Mouse (Mus musculus) forebrain, embryonic 14.5 days (tissue): ENCODE measurements around the gene Tmcc3. TPM values are rescaled to one million over a fixed set of nuclear protein-coding genes. Genes with fewer than 3 reads are reported as not detected.

ENCODE experiments used
- ATAC-seq: fragments of 200-750 bp; cut with Nextera tagmentation; 2 replicates; pipeline ENCODE4 v1.8.0; 2017; ENCODE audit warnings: mild to moderate bottlenecking, moderate library complexity
- DNase-seq: peaks from one replicate; pipeline ENCODE4 v3.0.0-alpha.2; 2015; ENCODE audit warnings: low spot score
- H3K27ac ChIP-seq: fragments of 300-500 bp; sonication (generic); 2 replicates; pipeline ENCODE4 v1.5.1; 2014; ENCODE audit warnings: low read depth, mild to moderate bottlenecking, control low read depth, low read length, moderate library complexity
- H3K27me3 ChIP-seq: fragments of 300-500 bp; sonication (generic); replicated peaks from 2 replicates; pipeline ENCODE4 v1.6.1; 2014; ENCODE audit warnings: low read length, control low read depth, mixed read lengths; ENCODE audit not compliant: control insufficient read depth, insufficient read depth
- H3K36me3 ChIP-seq: fragments of 300-500 bp; sonication (generic); 2 replicates; pipeline ENCODE4 v1.6.1; 2014; ENCODE audit warnings: low read length, control low read depth; ENCODE audit not compliant: control insufficient read depth, insufficient read depth
- H3K4me1 ChIP-seq: fragments of 300-500 bp; sonication (generic); 2 replicates; pipeline ENCODE4 v1.6.1; 2014; ENCODE audit warnings: antibody characterized with exemption, low read length, control low read depth; ENCODE audit not compliant: control insufficient read depth, insufficient read depth
- H3K4me2 ChIP-seq: fragments of 300-500 bp; sonication (generic); 2 replicates; pipeline ENCODE4 v1.6.1; 2014; ENCODE audit warnings: mild to moderate bottlenecking, control low read depth, low read length
- H3K4me3 ChIP-seq: fragments of 300-500 bp; sonication (generic); 2 replicates; pipeline ENCODE4 v1.5.1; 2014; ENCODE audit warnings: low read depth, low read length, control low read depth
- H3K9ac ChIP-seq: fragments of 300-500 bp; sonication (generic); 2 replicates; pipeline ENCODE4 v1.6.1; 2014; ENCODE audit warnings: mild to moderate bottlenecking, low read length, control low read depth, moderate library complexity
- H3K9me3 ChIP-seq: fragments of 300-500 bp; sonication (generic); replicated peaks from 2 replicates; pipeline ENCODE4 v1.6.1; 2016; ENCODE audit warnings: low read length, control low read depth, mixed read lengths; ENCODE audit not compliant: control insufficient read depth
- WGBS: fragments of 180-500 bp; shearing (Covaris S2); extraction: QIAGEN DNeasy Blood & Tissue Kit; methylation state at CpG from one replicate; pipeline ENCODE4 v1.1.7; 2014; 5-methylcytosine and 5-hydroxymethylcytosine counted together
- polyA plus RNA-seq: library from polyadenylated mRNA; unstranded; fragments of >200 nt; fragmentation: Nextera tagmentation; extraction: Ambion mirVana; gene quantifications from 2 replicates; pipeline ENCODE4 v1.2.1, GENCODE M21; 2014

Tmcc3 gene
- polyA plus RNA-seq, 1 experiment from 2014 or later, result 5.5 TPM

DNA sequence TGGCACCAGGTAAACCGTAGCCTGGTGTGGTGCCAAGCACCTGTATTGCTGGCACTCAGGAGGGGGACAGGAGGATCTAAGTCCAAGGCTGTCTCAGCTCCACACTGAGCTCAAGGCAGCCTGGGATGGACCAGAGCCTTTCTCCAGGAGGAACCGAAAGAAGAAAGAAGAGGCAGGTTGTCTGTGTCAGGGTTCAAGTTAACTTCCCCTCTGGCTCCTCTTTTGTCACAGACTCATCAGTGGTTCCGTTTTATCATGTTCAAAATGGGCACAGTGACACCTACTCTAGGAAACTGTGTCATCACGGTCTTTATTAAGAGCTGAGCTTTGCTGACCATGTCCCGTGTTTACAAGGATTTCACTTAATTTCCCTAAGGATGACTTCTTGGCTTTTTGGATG, 162.4 kb downstream of the Tmcc3 start:
- H3K27me3 ChIP-seq, result no peaks in the 10 kb centered on the region
- ATAC-seq, result no peak
- no peaks in the 10 kb centered on the region for H3K36me3 ChIP-seq
- no peak for DNase-seq
- no peak overlapping the region for H3K4me2 ChIP-seq
- no peaks in the 10 kb centered on the region for H3K4me1 ChIP-seq
- WGBS, result 91% methylated on average over 5 of the region's 5 CpGs
- H3K9me3 ChIP-seq, result no peaks in the 10 kb centered on the region
- H3K9ac ChIP-seq, result no peak overlapping the region
- H3K27ac ChIP-seq, result no peak overlapping the region
- H3K4me3 ChIP-seq, result no peak overlapping the region

DNA sequence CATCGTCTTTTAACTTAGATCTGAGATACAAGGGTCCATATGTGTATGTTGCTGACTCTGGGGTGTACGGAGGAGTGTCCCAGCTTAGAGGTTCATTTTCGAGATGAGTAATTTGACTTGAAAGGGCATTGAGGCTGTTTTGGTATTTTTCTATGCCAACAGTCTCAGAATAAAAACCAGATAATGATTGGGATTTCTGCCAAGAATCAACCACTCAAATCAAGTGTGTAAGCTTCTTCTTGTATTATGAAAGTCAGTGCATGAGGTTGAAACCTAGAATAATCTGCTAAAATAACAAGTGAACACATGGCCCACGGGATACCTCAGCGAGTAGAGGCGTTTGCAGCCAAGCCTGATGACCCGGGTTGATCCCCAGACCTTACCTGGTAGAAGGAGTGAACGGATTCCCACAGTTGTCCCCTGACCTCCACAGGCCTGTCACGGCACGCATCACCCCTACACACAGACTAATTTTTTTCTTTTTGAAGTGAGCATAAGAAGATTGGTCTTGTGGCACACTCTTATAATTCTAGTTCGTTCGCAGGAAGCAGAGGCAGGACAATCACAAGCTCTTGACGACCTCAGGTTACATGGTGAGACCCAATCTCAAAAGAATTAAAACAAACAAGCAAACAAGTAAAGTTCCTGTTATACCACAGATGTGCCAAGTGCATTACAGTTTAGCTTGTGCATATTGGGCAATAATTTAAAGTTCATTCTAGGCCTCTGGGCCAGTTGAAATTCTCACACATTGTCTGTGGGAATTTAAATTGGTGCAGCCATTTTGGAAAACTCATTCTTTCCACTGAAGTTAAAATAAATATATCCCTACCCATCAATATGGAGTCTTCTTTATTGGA, 165.8 kb downstream of the Tmcc3 start:
- Histone ChIP-seq H3K4me2 (no peak overlapping the region), H3K9me3 (no peaks in the 10 kb centered on the region), H3K4me3 (no peak overlapping the region), H3K9ac (no peak overlapping the region), H3K36me3 (no peaks in the 10 kb centered on the region), H3K27ac (no peak overlapping the region), H3K4me1 (no peaks in the 10 kb centered on the region), H3K27me3 (no peaks in the 10 kb centered on the region)
- 87% methylated on average over 13 of the region's 13 CpGs for WGBS
- ATAC-seq, result no peak
- no peak for DNase-seq

DNA sequence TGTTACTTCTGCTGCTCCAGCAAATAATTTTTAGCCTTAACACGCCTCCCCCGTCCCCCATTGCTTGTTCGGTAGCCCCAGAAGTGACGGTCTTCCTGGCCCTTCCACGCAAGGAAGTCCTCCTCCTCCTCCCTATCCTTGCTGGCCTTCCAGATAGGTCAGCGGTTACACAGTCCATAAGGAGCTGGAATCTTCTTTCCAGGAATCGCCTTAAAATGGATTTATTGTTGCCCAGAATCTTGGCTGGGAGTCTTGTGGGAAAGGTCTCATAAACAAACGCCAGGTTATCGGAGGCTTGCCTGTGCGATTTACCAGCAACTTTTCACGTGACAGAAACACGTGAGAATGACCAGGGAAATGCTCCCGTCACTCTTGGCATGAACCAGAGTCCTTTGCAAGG, 167.9 kb downstream of the Tmcc3 start:
- H3K27me3 ChIP-seq, result no peaks in the 10 kb centered on the region
- no peak overlapping the region for H3K4me3 ChIP-seq
- no peak overlapping the region for H3K9ac ChIP-seq
- no peak overlapping the region for H3K4me2 ChIP-seq
- ATAC-seq (no peak), DNase-seq (no peak)
- no peaks in the 10 kb centered on the region for H3K9me3 ChIP-seq
- WGBS, result 90% methylated on average over 13 of the region's 13 CpGs
- H3K36me3 ChIP-seq, result no peaks in the 10 kb centered on the region
- no peak overlapping the region for H3K27ac ChIP-seq
- H3K4me1 ChIP-seq, result no peaks in the 10 kb centered on the region

DNA sequence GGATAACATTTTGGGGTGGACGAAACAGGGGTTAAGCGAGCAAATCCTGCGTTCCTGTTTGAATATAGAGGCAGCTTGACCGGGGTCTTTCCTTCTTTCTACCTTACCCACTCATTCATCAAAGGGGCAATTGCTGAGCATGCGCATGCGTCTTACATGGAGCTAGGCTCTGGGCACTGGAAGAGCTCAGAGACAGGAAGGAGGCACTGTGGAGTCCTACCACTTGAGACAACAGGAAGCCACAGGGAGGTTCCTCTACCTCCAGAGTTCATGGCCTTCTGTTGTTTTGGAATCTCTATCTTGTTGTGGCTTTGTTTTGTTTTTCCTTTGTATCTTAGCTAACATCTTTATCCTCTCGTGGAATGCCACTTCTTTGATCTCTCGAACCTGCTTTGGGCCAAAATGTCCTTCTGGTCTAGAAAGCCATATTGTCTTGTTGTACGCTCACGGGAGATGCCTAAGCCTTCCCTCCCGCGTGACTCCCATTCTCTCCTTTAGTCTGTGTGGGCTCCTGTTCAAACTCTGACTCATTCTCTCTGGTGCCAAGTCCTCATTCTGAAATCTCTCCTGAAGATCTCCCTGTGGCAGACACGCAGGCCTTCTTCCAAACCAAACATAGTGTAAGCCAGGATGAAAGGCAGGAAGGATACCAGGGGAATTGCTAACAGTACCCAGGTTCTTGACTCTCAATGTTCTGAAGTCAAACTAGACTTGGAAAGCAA, 168.8 kb downstream of the Tmcc3 start:
- Histone ChIP-seq H3K9ac (no peak overlapping the region), H3K4me2 (no peak overlapping the region), H3K4me3 (no peak overlapping the region), H3K36me3 (no peaks in the 10 kb centered on the region), H3K27me3 (no peaks in the 10 kb centered on the region), H3K9me3 (no peaks in the 10 kb centered on the region), H3K27ac (no peak overlapping the region), H3K4me1 (no peaks in the 10 kb centered on the region)
- ATAC-seq (no peak), DNase-seq (peak; percentile 41)
- 78% methylated on average over 13 of the region's 13 CpGs for WGBS

DNA sequence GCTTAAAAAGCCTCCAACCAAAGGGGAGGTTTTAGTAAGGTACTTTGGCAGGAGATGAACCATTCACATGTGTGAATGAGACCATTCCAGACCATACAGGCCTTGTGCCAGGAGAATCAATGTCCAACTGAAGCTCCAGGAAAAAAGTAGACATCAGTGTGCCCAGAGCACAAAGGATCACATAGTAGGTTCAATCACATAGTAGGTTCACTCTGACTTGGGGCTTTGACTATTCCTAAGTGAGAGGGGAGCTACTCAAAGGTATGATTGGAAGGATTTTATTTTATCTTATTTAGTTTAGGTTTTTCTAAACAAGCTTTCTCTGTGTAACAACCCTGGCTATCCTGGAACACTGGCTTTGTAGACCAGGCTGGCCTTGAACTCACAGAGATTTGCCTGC, 169.9 kb downstream of the Tmcc3 start:
- no peak for ATAC-seq
- no peak overlapping the region for H3K4me2 ChIP-seq
- H3K4me1 ChIP-seq, result no peaks in the 10 kb centered on the region
- no peak overlapping the region for H3K4me3 ChIP-seq
- no peaks in the 10 kb centered on the region for H3K27me3 ChIP-seq
- H3K9ac ChIP-seq, result no peak overlapping the region
- H3K36me3 ChIP-seq, result no peaks in the 10 kb centered on the region
- no peak overlapping the region for H3K27ac ChIP-seq
- H3K9me3 ChIP-seq, result no peaks in the 10 kb centered on the region
- no peak for DNase-seq

DNA sequence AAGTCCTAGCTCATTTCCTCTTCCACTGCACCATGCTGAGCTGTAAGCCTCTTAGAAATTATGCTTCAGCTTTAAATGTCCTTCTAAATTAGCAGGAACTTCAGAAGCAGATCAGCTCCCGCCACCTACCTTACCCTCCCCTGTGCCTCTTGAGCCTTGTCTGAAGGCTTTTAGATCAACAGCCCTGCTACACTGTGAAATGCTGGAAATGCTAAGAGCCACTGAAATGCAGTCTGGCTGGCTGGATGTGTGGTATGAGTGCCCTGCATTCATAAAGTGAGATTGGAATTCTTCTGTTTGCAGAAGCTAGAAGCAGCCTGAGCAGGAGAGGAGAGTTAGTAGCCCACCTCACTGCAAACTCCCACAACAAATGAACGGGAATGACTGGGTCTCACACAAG, 174.4 kb downstream of the Tmcc3 start:
- H3K27me3 ChIP-seq, result no peaks in the 10 kb centered on the region
- H3K4me1 ChIP-seq, result no peaks in the 10 kb centered on the region
- no peak for DNase-seq
- H3K9ac ChIP-seq, result no peak overlapping the region
- no peaks in the 10 kb centered on the region for H3K36me3 ChIP-seq
- 77% methylated on average over 2 of the region's 2 CpGs for WGBS
- no peak for ATAC-seq
- H3K27ac ChIP-seq, result no peak overlapping the region
- no peak overlapping the region for H3K4me3 ChIP-seq
- H3K9me3 ChIP-seq, result no peaks in the 10 kb centered on the region
- H3K4me2 ChIP-seq, result no peak overlapping the region

DNA sequence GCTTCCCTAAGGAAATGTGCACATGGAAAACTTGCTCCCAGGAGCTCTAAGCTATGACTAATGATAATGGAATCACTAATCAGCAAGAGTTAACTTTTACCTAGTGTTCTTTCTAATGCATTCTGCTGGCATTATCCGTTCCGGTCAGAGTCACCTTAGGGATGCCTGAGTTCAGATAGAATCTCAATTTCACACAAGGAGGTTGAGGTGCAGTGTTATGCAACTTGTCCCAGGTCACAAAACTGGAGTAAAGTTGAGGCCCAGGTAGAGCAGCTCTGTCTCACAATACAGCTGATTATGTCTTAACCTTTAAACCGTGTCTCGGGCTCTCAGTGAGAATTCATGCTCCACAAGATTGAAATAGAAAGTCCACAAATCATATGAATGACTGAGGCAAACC, 177.8 kb downstream of the Tmcc3 start:
- Histone ChIP-seq H3K4me3 (no peak overlapping the region), H3K36me3 (no peaks in the 10 kb centered on the region), H3K27ac (no peak overlapping the region), H3K4me1 (peaks cover 4% of the 10 kb centered on the region), H3K9ac (no peak overlapping the region), H3K9me3 (no peaks in the 10 kb centered on the region), H3K4me2 (no peak overlapping the region), H3K27me3 (no peaks in the 10 kb centered on the region)
- no peak for ATAC-seq
- DNase-seq, result no peak
- 88% methylated on average over 4 of the region's 4 CpGs for WGBS

DNA sequence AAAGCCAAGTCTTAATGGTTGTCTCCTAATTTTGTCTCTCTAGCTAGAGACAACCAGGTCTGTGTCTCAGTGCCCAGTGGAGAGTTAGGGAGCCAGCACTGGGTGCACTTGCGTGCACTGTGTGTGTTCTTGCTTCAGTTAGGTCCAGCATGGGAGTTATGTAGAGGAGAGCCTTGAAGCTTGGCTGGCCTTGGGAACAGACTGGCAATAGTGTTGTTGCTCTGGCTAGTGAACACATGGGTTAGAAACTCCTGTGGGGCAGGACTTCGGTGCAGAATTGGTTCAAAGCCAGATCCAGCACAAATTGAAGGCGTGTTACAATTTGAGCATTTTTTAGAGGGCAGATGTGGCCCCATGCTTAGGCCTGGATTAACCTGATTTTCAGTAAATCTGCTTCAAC, 179.3 kb downstream of the Tmcc3 start:
- Histone ChIP-seq H3K4me2 (no peak overlapping the region), H3K27me3 (no peaks in the 10 kb centered on the region), H3K9ac (no peak overlapping the region), H3K4me1 (peaks cover 9% of the 10 kb centered on the region), H3K36me3 (no peaks in the 10 kb centered on the region), H3K27ac (no peak overlapping the region), H3K9me3 (no peaks in the 10 kb centered on the region), H3K4me3 (no peak overlapping the region)
- ATAC-seq, result no peak
- 79% methylated on average over 3 of the region's 3 CpGs for WGBS
- DNase-seq, result no peak

DNA sequence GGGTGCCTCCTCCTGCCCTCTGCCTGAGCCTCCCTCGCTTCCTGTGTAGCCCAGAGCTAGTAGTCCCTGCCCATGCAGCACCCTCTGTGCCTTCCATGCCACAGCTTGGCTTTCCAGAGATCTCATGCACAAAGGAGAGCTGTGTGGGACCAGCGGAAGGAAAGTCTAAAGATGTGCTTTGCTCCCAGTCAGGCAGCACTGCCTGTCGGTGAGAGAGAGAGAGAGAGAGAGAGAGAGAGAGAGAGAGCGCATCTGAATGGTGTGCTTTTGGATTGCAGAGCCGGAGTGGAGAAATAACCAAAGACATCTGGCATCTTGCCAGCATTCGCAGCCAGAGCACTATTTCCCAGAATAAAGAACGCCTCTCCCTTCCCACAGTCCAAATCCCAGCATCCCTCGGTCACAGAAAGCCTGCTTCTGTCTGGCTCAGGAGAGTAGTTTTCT, 182.7 kb downstream of the Tmcc3 start:
- H3K27me3 ChIP-seq, result no peaks in the 10 kb centered on the region
- H3K4me2 ChIP-seq, result peak overlapping the region; percentile 24; the same call in 1 of the 2 replicates
- H3K36me3 ChIP-seq, result no peaks in the 10 kb centered on the region
- peak; percentile 90 for DNase-seq
- peaks cover 20% of the 10 kb centered on the region for H3K4me1 ChIP-seq
- H3K4me3 ChIP-seq, result no peak overlapping the region
- ATAC-seq, result peak; percentile 85
- H3K27ac ChIP-seq, result peak overlapping the region; percentile 53; the same call in 1 of the 2 replicates
- H3K9ac ChIP-seq, result peak overlapping the region; percentile 13; the same call in 1 of the 2 replicates
- 11% methylated on average over 8 of the region's 8 CpGs for WGBS
- no peaks in the 10 kb centered on the region for H3K9me3 ChIP-seq
